Mouse (Mus musculus) adrenal gland, postnatal 10 days (tissue): ENCODE results near the gene Ptprd. TPM values are rescaled to one million over a fixed set of nuclear protein-coding genes. Genes with fewer than 3 reads are reported as not detected.

Experiments
- DNase-seq: peaks from one replicate; pipeline ENCODE4 v3.0.0; 2021; ENCODE audit warnings: mixed read lengths
- total RNA-seq, 2 experiments: library from RNA; stranded (reverse); gene quantifications; 2 replicates each; pipeline ENCODE4 v1.2.3; 2021

Gene Ptprd
- total RNA-seq, 2 experiments from 2014 or later: 88.2 to 99.3 TPM

GRCm38 (mm10) chr4:76889669-76890068 lies 1322.1 kb downstream of the Ptprd start:
- DNase-seq: no peak

- no peak for DNase-seq
These were observed 1330.2 kb downstream of the Ptprd start for GRCm38 (mm10) chr4:76881610-76882009.

GRCm38 (mm10) chr4:76870971-76871370 lies 1340.8 kb downstream of the Ptprd start:
- DNase-seq: peak; percentile 11

GRCm38 (mm10) chr4:76865585-76865984 lies 1346.2 kb downstream of the Ptprd start:
- no peak for DNase-seq

DNA sequence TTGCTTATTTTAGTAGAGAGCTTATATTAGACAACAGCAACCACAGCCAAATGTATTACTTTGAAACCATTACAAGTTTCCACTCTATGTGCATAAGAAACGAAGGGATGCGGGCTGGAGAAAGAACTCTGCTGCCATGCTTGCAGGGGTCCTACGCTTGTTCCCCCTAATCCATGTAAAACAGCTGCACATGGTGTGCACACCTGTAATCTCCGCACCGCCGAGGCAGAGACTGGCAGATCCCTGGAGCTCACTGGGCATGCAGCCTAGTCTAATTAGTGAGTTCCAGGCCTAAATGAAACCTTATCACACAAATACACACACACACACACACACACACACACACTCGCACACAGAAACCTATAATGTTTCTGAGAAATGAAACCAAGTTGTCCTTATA lies 1365.5 kb downstream of the Ptprd start:
- DNase-seq: no peak

GRCm38 (mm10) chr4:76839016-76839415 lies 1372.7 kb downstream of the Ptprd start:
- DNase-seq: no peak

DNA sequence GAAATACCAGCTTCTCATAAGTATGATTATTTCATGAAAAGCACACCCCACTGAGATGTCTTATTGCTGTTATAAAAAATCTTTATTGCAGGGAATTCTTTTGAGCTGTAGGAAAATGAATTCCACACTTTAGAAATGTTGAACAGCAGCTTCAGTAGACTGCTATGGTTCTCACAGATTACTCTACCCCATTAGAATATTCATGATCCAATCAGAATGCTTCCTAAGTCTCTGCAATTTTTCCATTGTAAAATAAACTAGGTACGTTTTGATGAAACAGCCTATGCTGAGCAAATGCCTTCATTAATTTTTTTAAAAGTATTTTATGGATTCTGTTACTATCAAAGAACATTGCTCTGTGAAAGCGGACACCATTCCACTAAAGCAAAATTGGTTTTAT lies 1399.6 kb downstream of the Ptprd start:
- no peak for DNase-seq

GRCm38 (mm10) chr4:76802708-76803107 lies 1409.1 kb downstream of the Ptprd start:
- DNase-seq: peak; percentile 7

GRCm38 (mm10) chr4:76798010-76799007 lies 1413.5 kb downstream of the Ptprd start:
- no peak for DNase-seq

DNA sequence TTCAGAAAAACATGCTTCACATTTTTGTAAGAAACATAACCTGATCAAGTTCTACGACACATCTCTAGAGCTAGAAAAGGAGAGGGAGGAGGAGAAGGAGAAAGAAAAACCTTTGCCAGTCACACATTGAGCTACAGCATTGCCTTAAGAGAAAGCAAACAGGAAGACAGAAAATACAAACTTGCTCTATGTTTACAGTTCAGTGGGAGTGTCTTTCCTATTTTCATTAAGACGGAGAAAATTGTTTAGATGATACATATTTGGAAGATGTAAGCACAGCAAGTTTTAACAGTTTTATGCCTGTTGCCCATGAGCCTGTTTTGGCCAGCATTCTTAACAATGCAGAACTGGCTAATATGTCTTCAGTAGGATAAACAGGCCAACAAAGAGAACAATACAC lies 1426.4 kb downstream of the Ptprd start:
- no peak for DNase-seq

GRCm38 (mm10) chr4:76779558-76780124 lies 1432.1 kb downstream of the Ptprd start:
- DNase-seq: no peak

DNA sequence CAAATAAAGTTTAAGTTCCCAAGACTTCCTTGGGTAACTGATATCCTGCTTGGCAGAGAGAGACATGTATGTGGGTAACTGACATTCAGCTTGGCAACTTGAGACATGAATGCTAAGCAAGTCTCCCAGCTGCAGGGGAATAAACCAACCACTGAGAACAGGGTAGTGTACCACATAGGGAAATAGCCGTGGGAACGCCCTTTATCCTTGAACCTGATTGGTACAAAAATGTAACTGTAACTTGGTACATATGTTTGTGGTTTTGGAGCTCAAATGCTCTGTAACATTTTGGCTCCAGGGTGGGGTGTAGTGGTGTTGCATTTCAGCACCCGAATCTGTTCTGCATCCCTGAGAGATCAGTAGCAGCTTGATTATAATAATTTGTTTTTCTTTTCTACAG lies 1444.8 kb downstream of the Ptprd start:
- DNase-seq: no peak

DNA sequence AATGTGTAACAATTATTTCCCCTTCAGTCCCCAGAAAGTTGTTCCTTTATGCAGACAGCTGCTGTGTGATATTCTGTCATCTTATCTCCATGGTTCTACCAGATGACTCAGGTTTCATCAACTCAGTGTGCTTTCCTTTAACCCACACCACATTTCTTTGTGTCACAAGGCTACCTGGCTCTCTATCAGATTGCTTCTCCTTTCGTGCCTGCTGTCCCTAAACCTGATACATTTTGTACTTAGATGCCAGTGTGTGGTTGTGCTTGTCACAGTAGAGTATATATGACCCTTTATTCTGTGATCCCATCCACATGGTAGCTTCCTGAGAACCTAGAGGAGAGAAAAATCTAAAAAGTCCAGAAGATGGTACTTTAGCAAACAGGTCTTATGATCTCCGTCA lies 1445.3 kb downstream of the Ptprd start:
- no peak for DNase-seq

DNA sequence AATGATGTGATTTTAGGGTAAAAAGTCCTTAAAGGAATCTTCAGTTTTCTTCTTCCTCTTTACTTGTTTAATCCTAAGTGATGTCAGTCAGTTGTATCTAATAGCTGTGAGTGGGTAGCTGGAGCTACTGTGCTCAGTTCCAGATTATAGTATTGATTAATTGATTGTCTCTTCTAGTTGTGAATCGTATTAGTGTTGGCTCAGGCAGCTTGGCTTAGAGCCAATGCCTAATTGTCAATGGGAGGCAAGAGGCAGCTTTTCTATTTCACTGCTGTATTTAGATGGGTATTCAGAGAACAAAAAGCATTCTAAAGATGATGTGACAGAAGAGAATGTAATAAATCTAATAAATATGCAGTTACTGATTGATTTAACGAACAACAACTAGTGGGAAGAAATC lies 1461.1 kb downstream of the Ptprd start:
- DNase-seq: no peak

DNA sequence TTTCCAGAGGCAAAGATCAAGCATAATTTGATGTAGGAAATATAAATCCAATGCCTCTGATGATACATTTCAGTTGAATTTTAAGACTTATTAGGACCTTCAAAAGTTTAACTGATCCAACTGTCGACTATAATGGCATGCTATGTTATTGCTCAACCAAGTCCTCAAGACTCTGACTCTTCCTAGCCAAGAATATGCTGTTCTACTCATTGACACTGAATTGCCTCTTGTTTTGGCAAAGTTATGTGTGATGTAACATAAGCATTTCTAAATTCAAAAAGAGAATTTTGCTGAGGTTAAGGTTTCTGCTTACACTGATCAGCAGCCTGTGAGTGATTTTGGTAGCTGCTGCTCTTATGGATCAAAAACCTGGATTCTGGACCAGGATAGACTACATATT lies 1475.9 kb downstream of the Ptprd start:
- no peak for DNase-seq

- no peak for DNase-seq
These were observed 1536.0 kb downstream of the Ptprd start for GRCm38 (mm10) chr4:76675726-76676125.

GRCm38 (mm10) chr4:76673224-76673623 lies 1538.5 kb downstream of the Ptprd start:
- DNase-seq: no peak

- no peak for DNase-seq
These were observed 1539.1 kb downstream of the Ptprd start for GRCm38 (mm10) chr4:76672653-76673052.

GRCm38 (mm10) chr4:76661725-76662124 lies 1550.0 kb downstream of the Ptprd start:
- no peak for DNase-seq

DNA sequence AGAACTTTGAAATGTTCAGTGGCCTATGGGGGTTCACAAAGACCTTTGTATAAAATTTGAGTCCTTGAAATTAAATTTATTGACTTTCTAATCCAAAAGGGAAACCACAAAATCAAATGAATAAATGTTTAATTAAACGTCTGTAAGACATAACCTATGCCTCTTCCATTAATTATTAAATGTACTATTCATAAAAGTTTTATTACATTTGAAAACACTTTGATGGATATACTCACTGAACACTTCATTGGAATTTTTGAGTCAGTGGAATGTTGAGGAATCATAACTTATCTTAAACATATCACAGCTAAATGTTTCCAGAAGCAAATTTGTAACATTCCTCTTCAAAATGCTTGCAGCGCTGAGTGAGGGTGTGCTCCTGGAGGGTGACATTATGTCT lies 1551.6 kb downstream of the Ptprd start:
- no peak for DNase-seq

DNA sequence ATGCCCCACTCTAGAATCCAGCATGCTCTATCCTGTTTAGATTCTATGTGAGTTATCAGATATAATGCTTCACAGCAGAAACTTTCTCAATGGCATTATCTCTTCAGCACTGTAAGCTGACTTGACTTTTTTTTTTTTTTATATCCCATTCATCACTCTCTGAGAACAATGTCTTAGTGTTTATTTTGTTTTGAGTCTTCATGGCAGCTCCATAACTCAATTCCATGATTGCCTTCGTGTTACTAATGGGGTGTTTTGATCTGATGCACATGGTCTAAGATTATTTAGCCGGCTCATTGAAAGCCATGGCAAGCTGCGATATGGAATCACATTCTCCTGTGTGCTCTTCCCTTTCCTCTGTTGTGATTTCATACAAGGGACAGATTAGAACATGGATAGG lies 1555.0 kb downstream of the Ptprd start:
- no peak for DNase-seq

GRCm38 (mm10) chr4:76652971-76653370 lies 1558.8 kb downstream of the Ptprd start:
- no peak for DNase-seq

DNA sequence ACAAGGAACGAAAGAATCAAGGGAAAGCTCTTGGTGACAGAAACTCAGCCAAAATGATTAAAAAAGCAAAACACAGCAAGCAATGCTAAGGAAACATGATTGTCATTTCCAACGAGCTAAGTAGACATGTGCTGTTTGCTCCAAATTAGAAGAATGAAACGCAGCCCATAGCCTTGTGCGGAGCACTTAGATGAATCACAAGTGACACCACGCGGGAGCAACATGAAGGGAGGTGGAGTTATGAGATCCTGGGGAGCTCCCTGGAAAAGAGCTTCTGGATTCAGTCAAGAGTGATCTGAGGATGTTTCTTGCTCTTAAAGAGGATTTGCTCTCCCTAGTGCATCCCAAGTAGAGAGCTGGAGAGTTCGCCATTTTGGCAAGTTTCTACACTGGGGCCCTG lies 1590.0 kb downstream of the Ptprd start:
- no peak for DNase-seq

- no peak for DNase-seq
These were observed 1595.1 kb downstream of the Ptprd start for GRCm38 (mm10) chr4:76616614-76617013.
